Mouse (Mus musculus): ENCODE measurements around the gene Gm5617.

DNA sequence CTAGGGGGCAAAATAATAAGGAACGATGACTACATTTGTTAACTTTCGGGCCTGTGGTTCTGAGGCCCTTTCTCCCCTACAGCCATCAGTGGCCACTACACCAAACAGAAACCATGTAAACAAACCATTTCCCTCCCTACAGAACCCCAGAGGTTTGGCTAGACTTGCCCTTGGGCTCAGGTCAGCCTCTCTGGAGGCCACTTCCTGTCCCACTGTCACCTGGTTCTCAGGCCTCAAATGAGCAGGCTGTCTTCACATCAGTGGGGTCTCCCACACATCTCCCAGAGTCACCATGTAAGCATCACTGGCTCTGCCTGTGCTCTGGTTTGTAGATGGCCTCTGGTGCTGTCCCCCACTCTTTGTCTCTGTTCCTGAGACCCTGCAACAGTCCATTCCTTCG, 39.3 kb upstream of the Gm5617 start:
- TF ChIP-seq CTCF (IDR thresholded peaks at IDR 0.05; ENCODE audit: low read depth, low read length) (no peak), POLR2A (IDR thresholded peaks at IDR 0.05; ENCODE audit: extremely low read depth, insufficient read depth, low read length) (no peak)

Measured in liver, adult 2 months (tissue).